Mouse (Mus musculus): ENCODE measurements around the gene Drc3. TPM values are rescaled to one million over a fixed set of nuclear protein-coding genes. Genes with fewer than 3 reads are reported as not detected.
"Not testable (repeated sequence)": the region's sequence is repeated elsewhere in the genome, so short reads cannot be mapped to it uniquely, and the experiment has no call there.

The Drc3 gene
- polyA plus RNA-seq, 1 experiment from 2014 or later = 0.33 TPM

GRCm38 (mm10) chr11:60426417-60426816 is 73.3 kb downstream of the Drc3 start:
- DNase-seq (no peak), ATAC-seq (ENCODE audit: low read depth) (no peak)
- Histone ChIP-seq H3K27ac (no peak overlapping the region), H3K9ac (no peak overlapping the region), H3K27me3 (no peaks in the 10 kb centered on the region), H3K36me3 (peaks cover 24% of the 10 kb centered on the region), H3K9me3 (replicated peaks) (no peaks in the 10 kb centered on the region), H3K4me3 (replicated peaks) (no peak overlapping the region), H3K4me1 (replicated peaks) (0 out of 2 replicates have a peak, but pooled peaks cover 4% of the 10 kb centered on the region), H3K4me2 (no peak overlapping the region)
- WGBS (ENCODE audit: insufficient replicate concordance) = 66% methylated on average over 1 of the region's 1 CpGs

- Histone ChIP-seq H3K36me3 (peaks cover 36% of the 10 kb centered on the region), H3K27me3 (no peaks in the 10 kb centered on the region), H3K9me3 (replicated peaks) (no peaks in the 10 kb centered on the region), H3K4me2 (no peak overlapping the region), H3K27ac (no peak overlapping the region), H3K9ac (no peak overlapping the region), H3K4me3 (replicated peaks) (no peak overlapping the region), H3K4me1 (replicated peaks) (0 out of 2 replicates have a peak, but pooled peaks cover under 1% of the 10 kb centered on the region)
- DNase-seq = no peak
- ATAC-seq (ENCODE audit: low read depth) = no peak
- WGBS (ENCODE audit: insufficient replicate concordance) = 70% methylated on average over 3 of the region's 3 CpGs
Observed at GRCm38 (mm10) chr11:60427628-60428027, 74.5 kb downstream of the Drc3 start.

DNA sequence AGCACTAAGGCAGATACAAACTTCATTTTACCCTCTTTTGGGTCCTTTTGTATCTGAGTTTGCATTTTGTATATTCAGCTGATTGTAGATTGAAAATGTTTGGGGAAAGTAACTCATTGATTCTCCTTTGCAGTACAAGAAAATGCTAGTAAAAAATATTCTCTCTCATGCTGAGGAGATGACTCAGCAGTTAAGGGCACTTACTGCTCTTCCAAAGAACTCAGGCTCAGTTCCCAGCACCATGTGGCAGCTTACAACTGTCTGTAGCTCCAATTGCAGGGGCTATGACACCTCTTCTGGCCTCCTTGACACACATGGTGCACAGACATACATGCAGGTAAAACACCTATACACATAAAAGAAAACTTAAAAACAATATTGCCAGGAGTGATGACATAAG is 80.4 kb downstream of the Drc3 start:
- Histone ChIP-seq H3K36me3 (peaks cover 73% of the 10 kb centered on the region), H3K27me3 (no peaks in the 10 kb centered on the region)
- ATAC-seq (ENCODE audit: low read depth) = no peak

DNA sequence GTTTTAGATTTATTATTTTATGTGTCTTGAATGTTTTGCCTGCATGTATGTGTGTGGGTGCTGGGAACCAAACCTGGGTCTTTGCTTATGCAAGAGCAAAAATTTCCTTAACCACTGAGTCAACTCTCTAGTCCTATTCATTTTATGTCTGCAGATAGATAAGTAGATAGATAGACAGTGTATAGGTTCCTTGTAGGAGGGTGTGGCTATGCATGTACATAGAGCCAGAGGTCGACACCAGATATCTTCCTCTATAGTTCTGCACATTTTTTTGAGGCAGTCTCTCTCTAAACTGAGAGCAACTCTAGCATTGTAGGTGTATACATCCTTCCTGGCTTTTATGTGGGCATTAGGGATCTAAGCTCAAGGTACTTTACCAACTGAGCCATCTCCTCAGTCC is 82.0 kb downstream of the Drc3 start:
- 32% methylated on average over 1 of the region's 1 CpGs for WGBS (ENCODE audit: insufficient replicate concordance)
- H3K27me3 ChIP-seq = no peaks in the 10 kb centered on the region
- H3K9ac ChIP-seq = no peak overlapping the region
- peaks cover 80% of the 10 kb centered on the region for H3K36me3 ChIP-seq
- no peak overlapping the region for H3K27ac ChIP-seq
- peaks cover 19% of the 10 kb centered on the region for H3K4me1 ChIP-seq (replicated peaks)
- ATAC-seq (ENCODE audit: low read depth) = 0 out of 2 replicates have a peak, but pooled peaks have one; percentile 60
- DNase-seq = no peak
- H3K4me2 ChIP-seq = no peak overlapping the region
- H3K4me3 ChIP-seq (replicated peaks) = no peak overlapping the region
- no peaks in the 10 kb centered on the region for H3K9me3 ChIP-seq (replicated peaks)

More for the DNA sequence above, 80.4 kb downstream of the Drc3 start:
- H3K4me2 ChIP-seq = no peak overlapping the region
- DNase-seq = no peak
- no peak overlapping the region for H3K27ac ChIP-seq
- H3K4me3 ChIP-seq (replicated peaks) = no peak overlapping the region
- H3K9ac ChIP-seq = no peak overlapping the region
- H3K9me3 ChIP-seq (replicated peaks) = no peaks in the 10 kb centered on the region
- H3K4me1 ChIP-seq (replicated peaks) = peaks cover 19% of the 10 kb centered on the region

DNA sequence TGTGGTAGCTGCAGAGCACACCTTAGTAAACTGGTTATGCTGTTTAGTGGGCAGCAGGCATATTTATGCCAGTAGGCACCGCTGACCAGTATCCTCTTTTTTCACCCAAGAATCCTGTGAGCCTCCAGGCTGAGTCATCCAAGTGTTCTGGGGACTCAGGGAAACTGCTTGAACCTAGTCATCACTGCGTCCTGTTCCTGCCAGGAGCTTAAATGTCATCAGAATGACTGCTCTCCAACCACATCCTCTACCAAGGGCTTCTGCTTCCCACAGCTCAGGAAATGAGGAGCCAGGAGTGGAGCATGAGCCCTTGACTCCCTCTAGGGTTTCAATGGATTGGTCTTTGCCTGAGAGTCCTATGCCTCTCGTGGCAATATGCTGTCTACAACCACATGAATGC is 83.5 kb downstream of the Drc3 start:
- H3K9me3 ChIP-seq (replicated peaks) = no peaks in the 10 kb centered on the region
- DNase-seq (no peak), ATAC-seq (ENCODE audit: low read depth) (no peak)
- peaks cover 84% of the 10 kb centered on the region for H3K36me3 ChIP-seq
- WGBS (ENCODE audit: insufficient replicate concordance) = 62% methylated on average over 3 of the region's 3 CpGs
- peaks cover 19% of the 10 kb centered on the region for H3K4me1 ChIP-seq (replicated peaks)
- no peaks in the 10 kb centered on the region for H3K27me3 ChIP-seq
- no peak overlapping the region for H3K9ac ChIP-seq
- H3K4me3 ChIP-seq (replicated peaks) = no peak overlapping the region
- no peak overlapping the region for H3K4me2 ChIP-seq
- no peak overlapping the region for H3K27ac ChIP-seq

DNA sequence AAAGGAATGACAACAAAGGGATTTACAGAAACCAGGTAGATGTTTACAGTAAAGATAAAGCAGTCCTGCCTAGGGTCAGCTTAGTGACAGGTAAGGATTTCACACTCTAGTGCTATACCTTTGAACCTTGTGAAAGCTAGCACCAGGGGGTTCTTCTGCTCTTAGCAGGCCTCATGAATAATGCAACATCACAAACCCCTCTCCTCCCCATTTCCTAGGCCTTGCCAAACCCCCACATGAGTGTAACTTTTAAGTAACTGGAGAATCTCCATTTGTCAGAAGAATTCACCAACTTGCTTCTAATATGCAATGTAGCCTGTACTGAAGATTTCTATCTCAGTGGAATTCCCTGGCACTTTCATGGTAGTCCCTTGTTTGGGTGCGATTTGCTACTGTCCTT is 86.5 kb downstream of the Drc3 start:
- not testable (repeated sequence) for H3K4me3 ChIP-seq (replicated peaks); H3K9me3 ChIP-seq (replicated peaks); H3K4me2 ChIP-seq; ATAC-seq (ENCODE audit: low read depth); DNase-seq; H3K9ac ChIP-seq; H3K4me1 ChIP-seq (replicated peaks); H3K27ac ChIP-seq; H3K27me3 ChIP-seq
- H3K36me3 ChIP-seq = peaks cover 80% of the 10 kb centered on the region
- WGBS (ENCODE audit: insufficient replicate concordance) = 54% methylated on average over 1 of the region's 1 CpGs

DNA sequence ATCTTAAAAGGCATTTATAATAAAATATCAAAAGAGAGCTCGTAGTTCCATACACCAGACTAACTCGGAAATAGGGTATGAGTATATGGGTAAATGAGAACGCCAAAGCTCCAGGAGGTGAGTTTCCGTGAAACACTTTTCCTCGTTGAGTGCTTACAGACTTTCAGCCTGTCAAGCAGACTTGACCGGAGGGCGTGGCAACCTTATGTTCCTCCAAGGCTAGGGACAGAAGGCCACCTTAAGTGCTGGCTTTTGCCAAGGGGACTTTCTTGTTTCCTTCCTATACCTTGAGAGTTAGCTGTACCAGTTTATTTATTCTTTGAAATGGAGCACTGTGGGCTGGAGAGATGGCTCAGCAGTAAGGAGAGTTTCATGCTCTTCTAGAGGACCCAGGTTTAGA is 87.0 kb downstream of the Drc3 start:
- ATAC-seq (ENCODE audit: low read depth) = no peak
- no peak overlapping the region for H3K27ac ChIP-seq
- H3K4me2 ChIP-seq = no peak overlapping the region
- no peaks in the 10 kb centered on the region for H3K27me3 ChIP-seq
- WGBS (ENCODE audit: insufficient replicate concordance) = 62% methylated on average over 7 of the region's 7 CpGs
- DNase-seq = no peak
- H3K4me1 ChIP-seq (replicated peaks) = peaks cover 4% of the 10 kb centered on the region
- H3K9me3 ChIP-seq (replicated peaks) = no peaks in the 10 kb centered on the region
- no peak overlapping the region for H3K4me3 ChIP-seq (replicated peaks)
- H3K9ac ChIP-seq = no peak overlapping the region
- H3K36me3 ChIP-seq = peaks cover 74% of the 10 kb centered on the region

- WGBS (ENCODE audit: insufficient replicate concordance) = 76% methylated on average over 6 of the region's 6 CpGs
- no peaks in the 10 kb centered on the region for H3K4me1 ChIP-seq (replicated peaks)
- no peak overlapping the region for H3K4me2 ChIP-seq
- no peaks in the 10 kb centered on the region for H3K27me3 ChIP-seq
- peaks cover 49% of the 10 kb centered on the region for H3K36me3 ChIP-seq
- no peaks in the 10 kb centered on the region for H3K9me3 ChIP-seq (replicated peaks)
- H3K4me3 ChIP-seq (replicated peaks) = no peak overlapping the region
- no peak for ATAC-seq (ENCODE audit: low read depth)
- DNase-seq = no peak
- H3K27ac ChIP-seq = no peak overlapping the region
- no peak overlapping the region for H3K9ac ChIP-seq
Observed at GRCm38 (mm10) chr11:60442896-60443295, 89.8 kb downstream of the Drc3 start.

Other genes starting within 250 kb of the Drc3 start
- gene Rai1, start 248.3 kb upstream of the Drc3 start, polyA plus RNA-seq (2015; fragmentation: Nextera tagmentation; extraction: Ambion mirVana) = 5.1 and 5.7 TPM in 2 replicates
- 42.2 and 44.1 TPM in 2 replicates for gene Srebf1, start 130.7 kb upstream of the Drc3 start, polyA plus RNA-seq (2015; fragmentation: Nextera tagmentation; extraction: Ambion mirVana)
- 4.6 and 5.1 TPM in 2 replicates for gene Tom1l2, start 424 bp upstream of the Drc3 start, polyA plus RNA-seq (2015; fragmentation: Nextera tagmentation; extraction: Ambion mirVana)
- 9.9 and 12.8 TPM in 2 replicates for gene Gid4, start 63.8 kb downstream of the Drc3 start, polyA plus RNA-seq (2015; fragmentation: Nextera tagmentation; extraction: Ambion mirVana)
- gene Atpaf2, start 65.1 kb downstream of the Drc3 start, polyA plus RNA-seq (2015; fragmentation: Nextera tagmentation; extraction: Ambion mirVana) = 43.5 and 44.0 TPM in 2 replicates
- 47.6 and 52.3 TPM in 2 replicates for gene Drg2, start 101.3 kb downstream of the Drc3 start, polyA plus RNA-seq (2015; fragmentation: Nextera tagmentation; extraction: Ambion mirVana)
- gene Myo15, start 116.0 kb downstream of the Drc3 start, polyA plus RNA-seq (2015; fragmentation: Nextera tagmentation; extraction: Ambion mirVana) = 0.16 and 0.21 TPM in 2 replicates
- gene Alkbh5, start 183.1 kb downstream of the Drc3 start, polyA plus RNA-seq (2015; fragmentation: Nextera tagmentation; extraction: Ambion mirVana) = 23.6 and 25.1 TPM in 2 replicates